Mouse (Mus musculus): Measurements from ENCODE around the gene Notch2. TPM values are rescaled to one million over a fixed set of nuclear protein-coding genes. Genes with fewer than 3 reads are reported as not detected.

Notch2 gene
- polyA plus RNA-seq, 1 experiment from 2014 or later, result 31.1 TPM

DNA sequence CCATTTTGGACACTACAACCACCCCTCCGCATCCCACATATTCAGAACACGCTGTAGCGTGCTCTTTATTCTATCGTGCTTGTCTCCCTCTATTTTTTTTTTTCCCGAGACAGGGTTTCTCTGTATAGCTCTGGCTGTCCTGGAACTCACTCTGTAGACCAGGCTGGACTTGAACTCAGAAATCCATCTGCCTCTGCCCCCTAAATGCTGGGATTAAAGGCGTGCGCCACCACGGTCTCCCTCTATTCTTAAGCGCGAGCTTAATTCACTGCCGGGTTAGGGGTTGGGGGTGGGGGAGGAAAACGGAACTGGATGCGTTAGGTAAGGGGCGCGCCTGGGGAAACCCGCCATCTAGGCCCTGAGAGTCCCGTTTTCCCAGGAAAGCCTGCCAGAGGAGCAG is 147.0 kb downstream of the Notch2 start, which contains the start of gene Adam30:
Gene Adam30, plus strand, starts transcription at position 301 of the 400 bp plus-strand sequence.
- Histone ChIP-seq H3K4me2 (replicated peaks; ENCODE audit: low read depth, low read length) (no peak within 1 kb of the TSS), H3K4me3 (ENCODE audit: low read length) (no peak within 1 kb of the TSS), H3K27ac (ENCODE audit: low read length) (no peak within 1 kb of the TSS), H3K4me1 (ENCODE audit: insufficient read depth, low read length) (no peaks in the 10 kb centered on the region), H3K9me3 (ENCODE audit: low read length) (no peaks in the 10 kb centered on the region), H3K27me3 (ENCODE audit: insufficient read depth, low read length) (no peaks in the 10 kb centered on the region), H3K9ac (replicated peaks; ENCODE audit: low read length) (no peak within 1 kb of the TSS), H3K36me3 (ENCODE audit: insufficient read depth, low read length) (no peaks in the 10 kb centered on the region)
- WGBS, result 89% methylated on average over 17 of the region's 17 CpGs
- ATAC-seq (ENCODE audit: low FRiP score, low TSS enrichment), result no peak

DNA sequence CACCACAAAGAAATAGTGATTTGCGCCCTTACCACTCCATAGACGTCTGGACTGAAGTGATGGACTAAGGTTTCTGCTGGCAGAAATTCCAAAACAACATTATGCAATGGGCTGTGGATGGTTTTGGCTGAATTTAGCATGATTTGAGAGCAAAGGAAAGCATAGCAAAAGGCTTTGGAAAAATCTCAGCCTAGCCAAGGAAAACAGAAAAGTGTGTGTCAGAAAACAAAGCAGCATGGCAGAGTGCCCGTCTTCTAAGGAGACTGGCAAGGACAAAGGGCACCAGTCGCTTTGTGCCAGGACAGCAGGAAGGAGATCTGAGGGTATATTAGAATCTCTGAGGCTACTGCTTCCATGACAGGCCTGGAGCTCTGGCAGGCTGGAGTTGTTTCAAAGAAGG is 165.0 kb downstream of the Notch2 start:
- no peak overlapping the region for H3K9ac ChIP-seq (replicated peaks; ENCODE audit: low read length)
- no peak for ATAC-seq (ENCODE audit: low FRiP score, low TSS enrichment)
- H3K4me2 ChIP-seq (replicated peaks; ENCODE audit: low read depth, low read length), result no peak overlapping the region
- H3K9me3 ChIP-seq (ENCODE audit: low read length), result peaks cover 9% of the 10 kb centered on the region; the same call in 1 of the 2 replicates
- no peaks in the 10 kb centered on the region for H3K27me3 ChIP-seq (ENCODE audit: insufficient read depth, low read length)
- H3K4me3 ChIP-seq (ENCODE audit: low read length), result no peak overlapping the region
- H3K4me1 ChIP-seq (ENCODE audit: insufficient read depth, low read length), result no peaks in the 10 kb centered on the region
- WGBS, result 82% methylated on average over 4 of the region's 4 CpGs
- H3K36me3 ChIP-seq (ENCODE audit: insufficient read depth, low read length), result no peaks in the 10 kb centered on the region
- no peak overlapping the region for H3K27ac ChIP-seq (ENCODE audit: low read length)

DNA sequence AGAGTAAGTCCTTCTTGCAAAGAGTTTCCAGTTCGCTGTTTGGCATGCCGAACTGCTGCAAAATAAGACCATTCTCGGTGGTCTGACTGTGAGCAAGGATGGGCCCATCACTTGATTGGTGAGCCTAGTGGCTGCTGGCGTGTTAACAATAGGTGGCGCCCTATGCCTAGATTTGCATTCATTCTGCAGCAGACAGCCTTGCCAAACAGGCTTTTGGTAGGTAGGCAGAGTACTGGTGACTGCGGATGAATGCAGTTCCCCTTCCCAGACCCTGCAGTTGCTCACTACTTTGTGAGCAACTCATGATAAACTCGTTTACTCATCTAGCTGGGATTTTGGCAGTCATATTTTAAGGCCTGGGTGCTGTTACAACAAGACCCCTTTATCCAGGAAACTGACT is 167.5 kb downstream of the Notch2 start:
- ATAC-seq (ENCODE audit: low FRiP score, low TSS enrichment), result 0 out of 2 replicates have a peak, but pooled peaks have one; percentile 61

DNA sequence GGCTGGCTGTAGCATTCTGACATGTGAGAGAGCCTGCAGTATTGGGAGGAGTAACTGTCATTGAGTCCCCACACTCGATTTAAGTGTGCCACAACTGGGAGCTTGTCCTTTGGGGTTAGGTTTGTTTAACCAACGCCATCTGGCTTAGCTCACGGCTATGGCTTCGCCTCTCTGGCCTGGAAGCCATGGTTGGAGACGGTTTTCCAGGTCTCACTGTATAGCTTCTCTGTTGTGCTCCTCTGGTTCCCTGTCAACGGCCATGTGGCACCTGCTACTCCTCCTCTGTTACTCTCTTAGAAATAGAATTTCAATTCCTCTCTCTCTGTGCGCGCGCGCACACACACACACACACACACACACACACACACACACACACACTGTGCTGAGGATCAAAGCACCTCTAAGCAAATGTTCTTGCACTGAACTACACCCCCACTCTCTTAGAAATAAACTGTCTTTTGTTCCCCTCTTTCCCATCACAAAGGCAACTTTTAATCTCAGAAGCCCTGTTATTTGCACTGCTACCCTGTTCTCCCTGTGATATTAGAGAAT is 171.9 kb downstream of the Notch2 start:
- Histone ChIP-seq H3K4me3 (ENCODE audit: low read length) (no peak overlapping the region), H3K9me3 (ENCODE audit: low read length) (peaks cover 5% of the 10 kb centered on the region; the same call in 1 of the 2 replicates), H3K27me3 (ENCODE audit: insufficient read depth, low read length) (no peaks in the 10 kb centered on the region), H3K9ac (replicated peaks; ENCODE audit: low read length) (no peak overlapping the region), H3K36me3 (ENCODE audit: insufficient read depth, low read length) (no peaks in the 10 kb centered on the region), H3K4me2 (replicated peaks; ENCODE audit: low read depth, low read length) (no peak overlapping the region), H3K4me1 (ENCODE audit: insufficient read depth, low read length) (no peaks in the 10 kb centered on the region), H3K27ac (ENCODE audit: low read length) (no peak overlapping the region)
- ATAC-seq (ENCODE audit: low FRiP score, low TSS enrichment), result no peak
- WGBS, result 49% methylated on average over 9 of the region's 10 CpGs

More for the DNA sequence above, 167.5 kb downstream of the Notch2 start:
- WGBS, result 27% methylated on average over 7 of the region's 7 CpGs
- Histone ChIP-seq H3K27ac (ENCODE audit: low read length) (no peak overlapping the region), H3K4me3 (ENCODE audit: low read length) (no peak overlapping the region), H3K9ac (replicated peaks; ENCODE audit: low read length) (no peak overlapping the region), H3K4me1 (ENCODE audit: insufficient read depth, low read length) (no peaks in the 10 kb centered on the region), H3K27me3 (ENCODE audit: insufficient read depth, low read length) (no peaks in the 10 kb centered on the region), H3K9me3 (ENCODE audit: low read length) (peaks cover 9% of the 10 kb centered on the region; the same call in 1 of the 2 replicates), H3K4me2 (replicated peaks; ENCODE audit: low read depth, low read length) (no peak overlapping the region), H3K36me3 (ENCODE audit: insufficient read depth, low read length) (no peaks in the 10 kb centered on the region)

DNA sequence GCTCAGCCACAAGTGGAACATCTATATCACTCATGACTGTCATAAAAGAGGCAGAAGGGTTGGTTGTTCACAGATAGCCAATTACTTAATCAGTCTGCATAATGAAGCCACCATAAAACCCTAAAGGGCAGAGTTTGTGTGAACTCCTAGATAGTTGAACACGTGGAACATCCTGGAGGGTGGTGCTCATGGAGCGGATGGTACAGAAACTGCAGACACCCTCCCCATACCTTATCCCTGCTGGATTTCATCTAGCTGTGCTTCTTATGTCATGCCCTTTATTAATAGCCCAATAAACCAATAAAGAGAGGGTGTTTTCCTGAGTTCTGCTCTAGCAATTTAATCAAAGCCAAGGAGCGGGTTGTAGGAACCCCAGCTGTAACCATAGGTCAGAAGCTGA is 174.4 kb downstream of the Notch2 start:
- H3K9me3 ChIP-seq (ENCODE audit: low read length), result no peaks in the 10 kb centered on the region; the same call in 1 of the 2 replicates
- H3K4me2 ChIP-seq (replicated peaks; ENCODE audit: low read depth, low read length), result no peak overlapping the region
- no peak overlapping the region for H3K9ac ChIP-seq (replicated peaks; ENCODE audit: low read length)
- H3K36me3 ChIP-seq (ENCODE audit: insufficient read depth, low read length), result no peaks in the 10 kb centered on the region
- 86% methylated on average over 3 of the region's 3 CpGs for WGBS
- H3K27ac ChIP-seq (ENCODE audit: low read length), result no peak overlapping the region
- ATAC-seq (ENCODE audit: low FRiP score, low TSS enrichment), result no peak
- H3K27me3 ChIP-seq (ENCODE audit: insufficient read depth, low read length), result no peaks in the 10 kb centered on the region
- no peaks in the 10 kb centered on the region for H3K4me1 ChIP-seq (ENCODE audit: insufficient read depth, low read length)
- H3K4me3 ChIP-seq (ENCODE audit: low read length), result no peak overlapping the region

DNA sequence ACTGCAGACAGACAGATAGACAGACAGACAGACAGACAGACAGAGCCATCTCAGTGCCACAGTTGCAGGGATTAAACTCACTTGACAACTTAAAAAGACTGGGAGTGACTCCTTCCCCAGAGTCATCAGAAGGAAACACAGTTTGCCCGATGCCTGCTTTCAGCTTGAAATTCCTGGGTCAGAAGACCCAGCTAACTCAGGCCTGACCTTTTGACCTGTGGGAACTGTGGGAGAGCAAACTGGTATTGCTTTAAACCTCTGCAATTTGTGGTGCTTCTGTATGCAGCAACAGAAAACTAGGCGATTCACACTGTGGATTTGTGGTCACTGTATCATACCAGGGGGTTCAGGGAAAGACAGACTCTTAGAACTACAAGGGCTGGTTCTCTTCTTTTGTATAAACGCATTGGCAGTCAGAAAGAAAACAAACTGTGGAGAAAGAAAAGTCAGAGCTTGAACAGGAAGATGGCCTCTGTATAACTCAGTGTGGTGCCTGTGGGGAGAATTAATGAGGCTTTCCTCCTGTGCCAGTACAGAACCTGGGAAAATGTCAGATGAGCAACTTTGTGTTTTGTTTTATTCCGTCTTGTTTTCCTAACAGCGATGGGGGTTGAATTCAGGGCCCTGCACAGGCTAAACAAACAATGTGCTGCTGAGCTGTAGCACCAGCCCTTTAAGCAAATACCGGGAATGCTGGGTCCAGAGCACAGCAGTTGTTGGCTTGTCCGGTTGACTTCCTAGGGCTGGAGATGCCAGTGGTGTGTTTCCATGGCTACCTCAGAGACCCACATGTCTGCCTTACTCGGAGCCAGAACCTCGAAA is 184.6 kb downstream of the Notch2 start:
- H3K4me1 ChIP-seq (ENCODE audit: insufficient read depth, low read length), result peaks cover 18% of the 10 kb centered on the region
- peak; percentile 88 for ATAC-seq (ENCODE audit: low FRiP score, low TSS enrichment)
- no peak overlapping the region for H3K4me2 ChIP-seq (replicated peaks; ENCODE audit: low read depth, low read length)
- H3K27me3 ChIP-seq (ENCODE audit: insufficient read depth, low read length), result no peaks in the 10 kb centered on the region
- H3K27ac ChIP-seq (ENCODE audit: low read length), result peak overlapping the region; percentile 89
- H3K36me3 ChIP-seq (ENCODE audit: insufficient read depth, low read length), result no peaks in the 10 kb centered on the region
- WGBS, result 13% methylated on average over 9 of the region's 9 CpGs
- no peaks in the 10 kb centered on the region for H3K9me3 ChIP-seq (ENCODE audit: low read length)
- H3K9ac ChIP-seq (replicated peaks; ENCODE audit: low read length), result peak overlapping the region; percentile 53; the same call in 1 of the 2 replicates
- no peak overlapping the region for H3K4me3 ChIP-seq (ENCODE audit: low read length)

DNA sequence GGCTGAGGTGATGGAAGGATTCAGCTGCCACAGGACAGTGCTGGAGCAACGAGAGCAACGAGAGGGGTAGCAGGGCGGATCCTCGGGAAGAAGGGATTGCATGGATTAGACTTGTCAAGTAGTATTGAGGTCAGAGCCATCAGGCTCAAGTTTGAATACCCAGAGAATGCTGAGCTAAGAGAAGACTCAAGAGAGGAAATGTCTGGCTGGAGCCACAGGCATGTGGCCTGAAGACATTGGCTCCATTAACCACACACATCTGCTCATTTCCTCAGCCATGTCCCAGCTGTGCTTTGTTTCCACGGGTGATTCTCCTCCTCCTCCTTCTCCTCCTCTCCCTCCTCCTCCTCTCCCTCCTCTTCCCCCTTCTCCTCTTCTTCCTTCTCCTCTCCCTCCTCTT is 186.4 kb downstream of the Notch2 start:
- no peak overlapping the region for H3K9ac ChIP-seq (replicated peaks; ENCODE audit: low read length)
- WGBS, result 64% methylated on average over 5 of the region's 5 CpGs
- no peaks in the 10 kb centered on the region for H3K27me3 ChIP-seq (ENCODE audit: insufficient read depth, low read length)
- ATAC-seq (ENCODE audit: low FRiP score, low TSS enrichment), result no peak
- no peak overlapping the region for H3K27ac ChIP-seq (ENCODE audit: low read length)
- peaks cover 18% of the 10 kb centered on the region for H3K4me1 ChIP-seq (ENCODE audit: insufficient read depth, low read length)
- no peak overlapping the region for H3K4me3 ChIP-seq (ENCODE audit: low read length)
- H3K4me2 ChIP-seq (replicated peaks; ENCODE audit: low read depth, low read length), result no peak overlapping the region
- H3K36me3 ChIP-seq (ENCODE audit: insufficient read depth, low read length), result no peaks in the 10 kb centered on the region
- H3K9me3 ChIP-seq (ENCODE audit: low read length), result no peaks in the 10 kb centered on the region

Other genes with a start within 250 kb of the Notch2 start
- 27.5 and 28.1 TPM in 2 replicates for gene Pde4dip, start 124.8 kb upstream of the Notch2 start, polyA plus RNA-seq (2015; fragmentation: Nextera tagmentation; extraction: Ambion mirVana)
- 138 and 147 TPM in 2 replicates for gene Sec22b, start 112.3 kb upstream of the Notch2 start, polyA plus RNA-seq (2015; fragmentation: Nextera tagmentation; extraction: Ambion mirVana)
- gene Adam30, start 147.1 kb downstream of the Notch2 start, polyA plus RNA-seq (2015; fragmentation: Nextera tagmentation; extraction: Ambion mirVana), result not detected in 2 replicates
- gene Reg4, start 208.6 kb downstream of the Notch2 start, polyA plus RNA-seq (2015; fragmentation: Nextera tagmentation; extraction: Ambion mirVana), result 0.58 and 0.67 TPM in 2 replicates

Data from kidney, embryonic 16.5 days (tissue).